Mouse (Mus musculus) heart, adult 2 months (tissue): ENCODE data around the gene Bmp3. TPM values are rescaled to one million over a fixed set of nuclear protein-coding genes. Genes with fewer than 3 reads are reported as not detected.
A peak's percentile ranks its signal among the peaks of the same experiment; 100 is the strongest.

Source experiments
- DNase-seq, 2 experiments: peaks; one replicate each; pipeline ENCODE4 v3.0.0; 2021
- H3K27ac ChIP-seq: fragments of 200-600 bp; 2 replicates; pipeline ENCODE4 v1.8.1; 2022
- H3K27me3 ChIP-seq: fragments of 200-500 bp; 2 replicates; pipeline ENCODE4 v1.6.1; 2012; ENCODE audit warnings: mild to moderate bottlenecking, low read length, inconsistent platforms, mixed read lengths; ENCODE audit not compliant: control insufficient read depth, insufficient read depth
- H3K36me3 ChIP-seq: fragments of 200-500 bp; 2 replicates; pipeline ENCODE4 v1.6.1; 2012; ENCODE audit warnings: low read length, inconsistent platforms; ENCODE audit not compliant: control insufficient read depth, insufficient read depth
- H3K4me1 ChIP-seq: fragments of 200-500 bp; 2 replicates; pipeline ENCODE4 v1.6.1; 2011; ENCODE audit warnings: low read length; ENCODE audit not compliant: control insufficient read depth, insufficient read depth
- H3K4me3 ChIP-seq: fragments of 200-600 bp; 2 replicates; pipeline ENCODE4 v1.8.1; 2022
- H3K79me2 ChIP-seq: fragments of 200-500 bp; replicated peaks from 2 replicates; pipeline ENCODE4 v1.6.1; 2012; ENCODE audit warnings: mild to moderate bottlenecking, inconsistent platforms, low read length, moderate library complexity, mixed read lengths; ENCODE audit not compliant: control insufficient read depth, insufficient read depth
- H3K9ac ChIP-seq: fragments of 200-500 bp; 2 replicates; pipeline ENCODE4 v1.6.1; 2012; ENCODE audit warnings: low read depth, mild to moderate bottlenecking, control low read depth, inconsistent platforms, low read length, mixed read lengths
- CTCF ChIP-seq: fragments of 200-600 bp; IDR thresholded peaks from 2 replicates; pipeline ENCODE4 v1.8.1; 2022; ENCODE audit warnings: antibody characterized with exemption, mild to moderate bottlenecking, moderate library complexity
- EP300 ChIP-seq: fragments of 200-500 bp; IDR thresholded peaks from 2 replicates; pipeline ENCODE4 v1.6.1; 2011; ENCODE audit warnings: low read depth, low read length, control low read depth; ENCODE audit not compliant: insufficient read depth
- POLR2A ChIP-seq: fragments of 200-500 bp; IDR thresholded peaks from 2 replicates; pipeline ENCODE4 v1.6.1; 2011; ENCODE audit warnings: mild to moderate bottlenecking, low read depth, low read length, control low read depth; ENCODE audit not compliant: insufficient read depth
- WGBS: fragments of 180-500 bp; shearing (Covaris S2); methylation state at CpG from one replicate; pipeline ENCODE4 v1.1.7; 2018; 5-methylcytosine and 5-hydroxymethylcytosine counted together
- intact Hi-C: fragments of 180-260 bp; cut with DNase I; formaldehyde crosslinking; loops from one replicate; pipeline ENCODE4 v1.15.1; 2025
- polyA plus RNA-seq: library from polyadenylated mRNA; depleted of rRNA; stranded (reverse); fragments of >200 nt; gene quantifications from 2 replicates; pipeline ENCODE4 v1.2.3, GENCODE M21; 2012
- total RNA-seq, 2 experiments: library from RNA; stranded (reverse); gene quantifications; 2 replicates each; pipeline ENCODE4 v1.2.3; 2021

Gene Bmp3
- total and polyA plus RNA-seq, 3 experiments, result 0.43 to 0.90 (median 0.57) TPM

- Histone ChIP-seq H3K79me2 (no peaks in the 10 kb centered on the region), H3K4me3 (peak overlapping the region; percentile 24), H3K27me3 (peaks cover 9% of the 10 kb centered on the region), H3K36me3 (no peaks in the 10 kb centered on the region), H3K4me1 (no peaks in the 10 kb centered on the region), H3K9ac (peak overlapping the region; percentile 35), H3K27ac (no peak overlapping the region)
- intact Hi-C loops, result no loop called here
- WGBS, result 2% methylated on average over 75 of the region's 75 CpGs
- DNase-seq, result peak; percentile 17 to 21
- TF ChIP-seq CTCF (no peak), POLR2A (no peak), EP300 (no peak)
Measured at GRCm38 (mm10) chr5:98854627-98855564, 681 bp downstream of the Bmp3 start.

DNA sequence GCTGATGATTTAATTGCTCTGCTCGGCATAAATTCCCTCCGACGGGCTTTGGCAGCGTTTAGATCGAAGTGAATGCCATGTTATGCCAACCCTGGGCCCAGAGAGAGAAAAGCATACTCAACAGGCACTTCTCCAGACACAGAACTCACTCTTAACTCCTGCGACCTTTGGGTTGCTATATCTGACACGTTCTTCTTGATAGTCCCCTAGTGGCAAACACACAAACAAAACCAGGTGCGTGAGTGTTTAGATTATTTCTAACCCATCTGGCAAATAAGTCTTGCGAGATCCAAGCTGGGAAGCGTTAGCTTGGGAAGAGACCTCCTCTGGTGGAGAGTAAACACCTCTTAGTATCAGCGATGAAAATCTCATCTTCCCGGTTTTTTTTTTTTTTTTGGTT, 1.5 kb downstream of the Bmp3 start:
- no peaks in the 10 kb centered on the region for H3K36me3 ChIP-seq
- TF ChIP-seq POLR2A (no peak), EP300 (no peak), CTCF (no peak)
- H3K27ac ChIP-seq, result no peak overlapping the region
- no peak overlapping the region for H3K4me3 ChIP-seq
- peaks cover 9% of the 10 kb centered on the region for H3K27me3 ChIP-seq
- H3K4me1 ChIP-seq, result no peaks in the 10 kb centered on the region
- no peak for DNase-seq
- intact Hi-C loops, result no loop called here
- WGBS, result 10% methylated on average over 12 of the region's 12 CpGs
- H3K9ac ChIP-seq, result no peak overlapping the region
- no peaks in the 10 kb centered on the region for H3K79me2 ChIP-seq

- WGBS, result 69% methylated on average over 7 of the region's 7 CpGs
- intact Hi-C loops, result no loop called here
- Histone ChIP-seq H3K36me3 (no peaks in the 10 kb centered on the region), H3K27me3 (peaks cover 9% of the 10 kb centered on the region), H3K9ac (no peak overlapping the region), H3K79me2 (no peaks in the 10 kb centered on the region), H3K4me3 (no peak overlapping the region), H3K4me1 (no peaks in the 10 kb centered on the region), H3K27ac (no peak overlapping the region)
- DNase-seq, result no peak
- TF ChIP-seq CTCF (no peak), POLR2A (no peak), EP300 (no peak)
Measured at GRCm38 (mm10) chr5:98856356-98856755, 2.1 kb downstream of the Bmp3 start.

DNA sequence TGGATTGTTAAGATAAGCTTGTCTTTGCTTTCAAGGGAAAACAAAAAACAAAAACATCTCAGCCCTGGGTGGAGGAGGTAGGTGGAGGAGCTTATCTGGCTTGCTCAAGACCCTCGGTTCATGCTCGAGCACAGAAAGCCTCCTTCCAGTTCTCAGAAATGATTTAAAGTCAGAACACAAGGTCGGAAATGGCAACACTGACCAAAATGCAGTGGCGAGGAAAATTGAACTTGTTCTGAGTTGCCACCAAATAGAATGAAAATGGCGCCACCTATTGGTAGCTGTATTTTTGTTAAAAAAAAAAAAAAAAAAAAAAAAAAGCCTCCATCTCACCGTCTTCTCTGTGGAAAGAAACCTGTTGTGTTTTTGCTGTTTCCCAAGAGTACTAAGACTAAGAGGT, 9.7 kb downstream of the Bmp3 start:
- 2% methylated on average over 6 of the region's 6 CpGs for WGBS
- Histone ChIP-seq H3K4me1 (no peaks in the 10 kb centered on the region), H3K27ac (no peak overlapping the region), H3K4me3 (no peak overlapping the region), H3K79me2 (no peaks in the 10 kb centered on the region), H3K27me3 (no peaks in the 10 kb centered on the region), H3K36me3 (no peaks in the 10 kb centered on the region), H3K9ac (no peak overlapping the region)
- TF ChIP-seq CTCF (peak; percentile 67), EP300 (no peak)
- DNase-seq, result no peak
- intact Hi-C loops, result loop anchor here (1.0 to 5.0 kb wide), 2 partner anchors 516 to 1737 kb away; no protein-coding TSS in a partner anchor

DNA sequence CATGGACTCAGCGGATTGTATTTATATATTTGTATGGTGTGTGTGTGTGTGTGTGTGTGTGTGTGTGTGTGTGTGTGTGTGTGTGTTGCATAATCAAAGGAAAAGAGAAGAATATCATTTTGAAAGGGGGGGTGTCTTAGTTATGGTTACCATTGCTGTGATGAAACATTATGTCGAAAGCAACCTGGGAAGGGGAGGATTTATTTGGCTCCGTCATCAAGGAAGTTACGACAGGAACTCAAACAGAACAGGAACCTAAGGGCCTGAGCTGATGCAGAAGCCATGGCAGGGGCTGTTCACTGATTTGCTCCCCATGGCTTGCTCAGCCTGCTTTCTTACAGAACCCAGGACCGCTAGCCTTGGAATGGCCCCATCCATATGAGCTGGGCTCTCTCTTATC, 10.9 kb downstream of the Bmp3 start:
- TF ChIP-seq CTCF, result no peak
- TF ChIP-seq POLR2A, result no peak
- no peak for TF ChIP-seq EP300
- no peaks in the 10 kb centered on the region for H3K79me2 ChIP-seq
- no peaks in the 10 kb centered on the region for H3K36me3 ChIP-seq
- no peak overlapping the region for H3K4me3 ChIP-seq
- 73% methylated on average over 5 of the region's 5 CpGs for WGBS
- no peak overlapping the region for H3K9ac ChIP-seq
- DNase-seq, result no peak
- intact Hi-C loops, result no loop called here
- H3K27me3 ChIP-seq, result no peaks in the 10 kb centered on the region
- no peak overlapping the region for H3K27ac ChIP-seq
- no peaks in the 10 kb centered on the region for H3K4me1 ChIP-seq

- no peak for DNase-seq
- no peaks in the 10 kb centered on the region for H3K36me3 ChIP-seq
- no peaks in the 10 kb centered on the region for H3K27me3 ChIP-seq
- no peak overlapping the region for H3K9ac ChIP-seq
- H3K4me1 ChIP-seq, result no peaks in the 10 kb centered on the region
- TF ChIP-seq POLR2A, result no peak
- TF ChIP-seq EP300, result no peak
- TF ChIP-seq CTCF, result no peak
- H3K4me3 ChIP-seq, result no peak overlapping the region
- H3K79me2 ChIP-seq, result no peaks in the 10 kb centered on the region
- intact Hi-C loops, result loop anchor here (5.0 kb wide), 1 partner anchor 529 kb away; no protein-coding TSS in a partner anchor
- no peak overlapping the region for H3K27ac ChIP-seq
- 44% methylated on average over 5 of the region's 5 CpGs for WGBS
Measured at GRCm38 (mm10) chr5:98876056-98876455, 21.8 kb downstream of the Bmp3 start.
